Mouse (Mus musculus) leukemia stem cell, adult 10-12 weeks (primary cell): ENCODE measurements around the gene Cbx3. TPM values are rescaled to one million over a fixed set of nuclear protein-coding genes. Genes with fewer than 3 reads are reported as not detected.

Experiments
- polyA plus RNA-seq: library from polyadenylated mRNA; stranded (reverse); fragments of >175 nt; gene quantifications from 2 replicates; pipeline ENCODE4 v1.2.3, GENCODE M21; 2012; ENCODE audit warnings: low replicate concordance

Cbx3 gene
- polyA plus RNA-seq, result 40.7 and 48.3 TPM in 2 replicates

DNA sequence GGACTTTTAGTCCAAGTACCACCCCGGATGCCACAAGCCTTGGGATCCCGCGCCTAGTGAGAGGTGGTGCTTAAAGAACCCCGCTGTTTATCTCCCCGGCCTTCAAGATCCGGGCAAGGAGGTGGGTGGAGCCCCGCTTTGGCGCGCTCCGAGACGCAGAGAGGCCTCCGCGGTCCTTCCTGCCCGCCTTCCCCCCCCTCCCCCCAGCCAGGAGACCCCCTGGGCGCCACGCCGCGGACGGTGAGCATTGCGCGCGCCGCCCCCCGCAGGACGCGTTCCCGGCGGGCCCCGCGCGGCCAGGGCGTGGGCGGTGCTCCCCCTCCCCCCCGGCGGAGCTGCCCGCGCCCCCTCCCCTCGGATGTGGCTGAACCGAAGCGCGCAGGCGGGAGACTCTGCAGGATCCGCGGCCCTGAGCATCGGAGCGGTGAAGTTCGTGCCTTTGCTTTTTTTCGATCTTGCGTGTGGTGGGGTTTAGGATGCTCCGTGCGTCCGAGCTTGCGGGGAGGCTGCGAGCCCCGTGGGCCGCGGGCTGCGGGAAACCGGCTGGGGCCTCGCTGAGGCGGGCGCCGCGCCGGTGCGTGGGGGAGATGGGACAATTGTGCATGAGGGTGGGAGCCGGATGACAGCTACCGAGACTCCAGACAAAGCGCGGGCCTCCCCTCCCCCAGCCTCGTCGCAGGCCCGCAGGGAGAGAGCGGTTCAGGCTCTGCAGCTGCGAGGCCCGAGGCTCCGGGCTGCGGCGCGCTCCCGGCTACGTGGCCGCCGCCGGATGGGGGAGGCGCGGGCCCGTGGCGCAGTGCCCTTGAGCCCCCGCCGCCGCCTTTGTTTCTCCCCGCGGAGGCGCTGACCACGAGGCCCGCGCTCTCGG lies at the start of gene Cbx3:
Gene Cbx3 (plus strand): TSS at position 50 of the 868 bp plus-strand sequence.

GRCm38 (mm10) chr6:51432535-51433397 lies 37.4 kb upstream of the Cbx3 start, which contains the start of gene Nfe2l3:
Nfe2l3 (plus strand) TSS chr6:51432670.

GRCm38 (mm10) chr6:51469715-51470310 lies 347 bp upstream of the Cbx3 start, which contains the start of gene Hnrnpa2b1:
Hnrnpa2b1 (minus strand) TSS chr6:51469894.

GRCm38 (mm10) chr6:51523807-51524320 lies 53.7 kb downstream of the Cbx3 start, which contains the start of gene Snx10:
Snx10 (plus strand) TSS chr6:51523901.

Other genes starting within 250 kb of the Cbx3 start
- not detected in 2 replicates for gene Nfe2l3, start 37.7 kb upstream of the Cbx3 start, polyA plus RNA-seq
- gene Hnrnpa2b1, start 466 bp upstream of the Cbx3 start, polyA plus RNA-seq, result 113 and 317 TPM in 2 replicates
- 0.27 and 0.78 TPM in 2 replicates for gene Snx10, start 53.5 kb downstream of the Cbx3 start, polyA plus RNA-seq